Mouse (Mus musculus) layer of hippocampus, adult 18-20 months (tissue): ENCODE data around the gene Asxl1. TPM values are rescaled to one million over a fixed set of nuclear protein-coding genes. Genes with fewer than 3 reads are reported as not detected.
"Not testable (repeated sequence)": the region's sequence is repeated elsewhere in the genome, so short reads cannot be mapped to it uniquely, and the experiment has no call there.

Experiments
- DNase-seq, 2 experiments: peaks; one replicate each; pipeline ENCODE4 v3.0.0; 2022; ENCODE audit warnings: low spot score in 2 of 2
- total RNA-seq, 2 experiments: library from RNA; stranded (reverse); gene quantifications; 2 replicates each; pipeline ENCODE4 v1.2.3; 2021

The Asxl1 gene
- total RNA-seq, 2 experiments from 2014 or later, result 30.3 to 31.7 TPM

- no peak for DNase-seq
These were observed 2.4 kb upstream of the Asxl1 start for GRCm38 (mm10) chr2:153343191-153343590.

- peak in 1 of 2 experiments; percentile 12 for DNase-seq
These were observed 567 bp upstream of the Asxl1 start for GRCm38 (mm10) chr2:153345071-153345453.

GRCm38 (mm10) chr2:153346221-153347182 lies 873 bp downstream of the Asxl1 start:
- DNase-seq, result peak in 1 of 2 experiments; percentile 41

- DNase-seq, result peak in 1 of 2 experiments; percentile 21
These were observed 1.7 kb downstream of the Asxl1 start for GRCm38 (mm10) chr2:153347183-153347781.

- DNase-seq, result no peak
These were observed 2.6 kb downstream of the Asxl1 start for GRCm38 (mm10) chr2:153348100-153348831.

- DNase-seq, result no peak
These were observed 5.0 kb downstream of the Asxl1 start for GRCm38 (mm10) chr2:153350552-153351181.

- no peak for DNase-seq
These were observed 9.0 kb downstream of the Asxl1 start for GRCm38 (mm10) chr2:153354648-153355047.

- no peak for DNase-seq
These were observed 11.2 kb downstream of the Asxl1 start for GRCm38 (mm10) chr2:153356784-153357183.

- DNase-seq, result no peak
These were observed 15.6 kb downstream of the Asxl1 start for GRCm38 (mm10) chr2:153361101-153361710.

GRCm38 (mm10) chr2:153364531-153364930 lies 18.9 kb downstream of the Asxl1 start:
- DNase-seq, result not testable (repeated sequence)

GRCm38 (mm10) chr2:153370871-153371270 lies 25.2 kb downstream of the Asxl1 start:
- no peak for DNase-seq

GRCm38 (mm10) chr2:153375380-153375779 lies 29.8 kb downstream of the Asxl1 start:
- no peak for DNase-seq

GRCm38 (mm10) chr2:153380479-153380878 lies 34.9 kb downstream of the Asxl1 start:
- DNase-seq, result no peak

GRCm38 (mm10) chr2:153389831-153390230 lies 44.2 kb downstream of the Asxl1 start:
- DNase-seq, result no peak

GRCm38 (mm10) chr2:153393045-153393444 lies 47.4 kb downstream of the Asxl1 start:
- DNase-seq, result no peak

- DNase-seq, result no peak
These were observed 52.3 kb downstream of the Asxl1 start for GRCm38 (mm10) chr2:153397790-153398515.

GRCm38 (mm10) chr2:153399166-153399565 lies 53.5 kb downstream of the Asxl1 start:
- DNase-seq, result no peak

- no peak for DNase-seq
These were observed 58.4 kb downstream of the Asxl1 start for GRCm38 (mm10) chr2:153404062-153404461.

- DNase-seq, result no peak
These were observed 59.3 kb downstream of the Asxl1 start for GRCm38 (mm10) chr2:153404882-153405281.

- no peak for DNase-seq
These were observed 61.3 kb downstream of the Asxl1 start for GRCm38 (mm10) chr2:153406882-153407281.
